20 mouse cellular contexts compared by ENCODE assay signal in genomic region chr12:83142507-83142906, GRCm38 (mm10).
DNase-seq lines count a peak whose midpoint lies in the region; ATAC-seq lines count a peak whose summit lies in the region.
"Had no signal": no experiment of that assay in that cellular context is flagged by ENCODE, and none has a peak within 500 bp of the region (broad histone marks: within the 10 kb centered on the region; RNA-seq: fewer than 3 reads in every experiment).

No protein-coding gene starts in this region.

- peaks cover 49% of the 10 kb centered on the region for H3K4me1 ChIP-seq in heart, embryonic 15.5 days (replicated peaks)
- peaks cover 23% of the 10 kb centered on the region for H3K4me1 ChIP-seq in midbrain, embryonic 10.5 days
- H3K4me1 ChIP-seq in midbrain, embryonic 13.5 days (replicated peaks): peaks cover 7% of the 10 kb centered on the region

- no peaks in the 10 kb centered on the region for H3K27me3 ChIP-seq in heart, embryonic 15.5 days
- H3K27me3 ChIP-seq in midbrain, embryonic 10.5 days (ENCODE audit: low read depth, poor library complexity, severe bottlenecking): no peaks in the 10 kb centered on the region
- no peaks in the 10 kb centered on the region for H3K27me3 ChIP-seq in midbrain, embryonic 13.5 days
- H3K27me3 ChIP-seq: embryonic facial prominence, embryonic 13.5 days; neural tube, embryonic 15.5 days had no signal

- 21% methylated on average over 2 of the region's 2 CpGs for WGBS in heart, embryonic 15.5 days
- 74% methylated on average over 2 of the region's 2 CpGs for WGBS in midbrain, embryonic 10.5 days
- 34% methylated on average over 2 of the region's 2 CpGs for WGBS in midbrain, embryonic 13.5 days

- no peak overlapping the region for H3K9ac ChIP-seq in heart, embryonic 15.5 days
- no peak overlapping the region for H3K9ac ChIP-seq in midbrain, embryonic 13.5 days (replicated peaks)
- H3K9ac ChIP-seq: embryonic facial prominence, embryonic 13.5 days; lung, embryonic 14.5 days; neural tube, embryonic 15.5 days had no signal

- H3K4me2 ChIP-seq in heart, embryonic 15.5 days: no peak overlapping the region
- H3K4me2 ChIP-seq in midbrain, embryonic 13.5 days (replicated peaks): no peak overlapping the region
- H3K4me2 ChIP-seq: embryonic facial prominence, embryonic 13.5 days; lung, embryonic 14.5 days; neural tube, embryonic 15.5 days had no signal

- DNase-seq in cerebellum, postnatal 10 days: peak; percentile 63 to 67
- no peak for DNase-seq in cerebellum, adult 9-10 months
- no peak for DNase-seq in heart, adult 9 months (ENCODE audit: low spot score in 2 of 2)
- DNase-seq in midbrain, embryonic 10.5 days (ENCODE audit: low spot score): no peak
- peak; percentile 19 for DNase-seq in retina, postnatal 7 days (ENCODE audit: low read depth, low spot score)
- no peak for DNase-seq in spleen, adult 12 weeks (ENCODE audit: low spot score)
- DNase-seq: adrenal gland, adult 8-10 months; gastrocnemius, postnatal 14 days; lung, embryonic 14.5 days; midbrain, embryonic 14.5 days had no signal

- no peak overlapping the region for H3K4me3 ChIP-seq in heart, embryonic 15.5 days
- H3K4me3 ChIP-seq in midbrain, embryonic 10.5 days: no peak overlapping the region
- no peak overlapping the region for H3K4me3 ChIP-seq in midbrain, embryonic 13.5 days (replicated peaks)
- H3K4me3 ChIP-seq: embryonic facial prominence, embryonic 13.5 days; forebrain, embryonic 10.5 days; left cerebral cortex, adult 2 months; myocyte; neural tube, embryonic 15.5 days had no signal

- peak overlapping the region; percentile 37 for H3K27ac ChIP-seq in heart, embryonic 15.5 days
- 0 out of 2 replicates have a peak overlapping the region, but pooled peaks have one; percentile 42 for H3K27ac ChIP-seq in midbrain, embryonic 10.5 days (replicated peaks)
- H3K27ac ChIP-seq in midbrain, embryonic 13.5 days: no peak overlapping the region
- H3K27ac ChIP-seq: embryonic facial prominence, embryonic 13.5 days; forebrain, embryonic 10.5 days; left cerebral cortex, adult 2 months; macrophage; neural tube, embryonic 15.5 days had no signal

- no peaks in the 10 kb centered on the region for H3K9me3 ChIP-seq in heart, embryonic 15.5 days (replicated peaks)
- no peaks in the 10 kb centered on the region for H3K9me3 ChIP-seq in midbrain, embryonic 10.5 days (replicated peaks)
- no peaks in the 10 kb centered on the region for H3K9me3 ChIP-seq in midbrain, embryonic 13.5 days
- H3K9me3 ChIP-seq: embryonic facial prominence, embryonic 13.5 days; forebrain, embryonic 10.5 days; G1E; neural tube, embryonic 15.5 days had no signal

- no peaks in the 10 kb centered on the region for H3K36me3 ChIP-seq in heart, embryonic 15.5 days
- no peaks in the 10 kb centered on the region for H3K36me3 ChIP-seq in midbrain, embryonic 10.5 days
- H3K36me3 ChIP-seq in midbrain, embryonic 13.5 days: no peaks in the 10 kb centered on the region
- H3K36me3 ChIP-seq: embryonic facial prominence, embryonic 13.5 days; forebrain, embryonic 10.5 days; G1E; neural tube, embryonic 15.5 days had no signal

- ATAC-seq in heart, embryonic 15.5 days (replicated peaks; ENCODE audit: insufficient number of reproducible peaks, insufficient read depth, low FRiP score, low read depth): peak; percentile 70
- no peak for ATAC-seq in midbrain, embryonic 13.5 days
- ATAC-seq: CD4-positive, CD25-positive, alpha-beta regulatory T cell, adult 4 months had no signal

Comparison
In these comparisons a context has a peak if more than half of its experiments do, and no peak if none do; other contexts are left out.
1. DNase-seq: peak in cerebellum, postnatal 10 days (2 of 2) and retina, postnatal 7 days (single experiment); none in cerebellum, adult 9-10 months (single experiment), heart, adult 9 months (0 of 2), midbrain, embryonic 10.5 days (single experiment) and spleen, adult 12 weeks (single experiment).